Mouse (Mus musculus) liver, adult 2 months (tissue): ENCODE measurements around the gene 2310039H08Rik.

Experiments used
- CTCF ChIP-seq: fragments of 200-500 bp; IDR thresholded peaks from 2 replicates; pipeline ENCODE4 v1.5.1; 2011; ENCODE audit warnings: low read depth, low read length, control low read depth
- POLR2A ChIP-seq: fragments of 200-500 bp; IDR thresholded peaks from 2 replicates; pipeline ENCODE4 v1.6.1; 2011; ENCODE audit warnings: low read length, control low read depth; ENCODE audit not compliant: insufficient read depth; ENCODE audit errors: extremely low read depth

DNA sequence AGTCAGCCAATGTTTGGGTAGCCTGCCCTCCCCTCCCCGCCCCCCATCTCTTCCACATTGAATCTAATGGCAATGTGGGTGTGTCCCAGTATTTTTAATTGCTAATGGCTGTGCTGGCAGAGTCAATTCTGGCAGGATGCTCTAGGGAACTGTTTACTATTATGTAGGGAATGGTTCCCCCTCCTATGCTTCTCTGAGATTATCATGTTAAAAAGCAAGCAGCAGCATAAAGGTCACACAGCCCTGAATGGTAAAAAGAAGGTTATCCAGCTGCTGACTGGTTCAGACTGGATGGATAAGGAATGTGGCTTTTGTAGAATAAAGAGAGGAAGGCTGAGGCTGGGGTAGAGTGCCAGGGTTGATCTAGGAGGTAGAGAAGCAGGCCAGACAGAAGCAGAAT lies 40.0 kb downstream of the 2310039H08Rik start:
- no peak for TF ChIP-seq CTCF
- TF ChIP-seq POLR2A: no peak
